Mouse (Mus musculus): ENCODE measurements around the gene Lrsam1.

The Lrsam1 gene

DNA sequence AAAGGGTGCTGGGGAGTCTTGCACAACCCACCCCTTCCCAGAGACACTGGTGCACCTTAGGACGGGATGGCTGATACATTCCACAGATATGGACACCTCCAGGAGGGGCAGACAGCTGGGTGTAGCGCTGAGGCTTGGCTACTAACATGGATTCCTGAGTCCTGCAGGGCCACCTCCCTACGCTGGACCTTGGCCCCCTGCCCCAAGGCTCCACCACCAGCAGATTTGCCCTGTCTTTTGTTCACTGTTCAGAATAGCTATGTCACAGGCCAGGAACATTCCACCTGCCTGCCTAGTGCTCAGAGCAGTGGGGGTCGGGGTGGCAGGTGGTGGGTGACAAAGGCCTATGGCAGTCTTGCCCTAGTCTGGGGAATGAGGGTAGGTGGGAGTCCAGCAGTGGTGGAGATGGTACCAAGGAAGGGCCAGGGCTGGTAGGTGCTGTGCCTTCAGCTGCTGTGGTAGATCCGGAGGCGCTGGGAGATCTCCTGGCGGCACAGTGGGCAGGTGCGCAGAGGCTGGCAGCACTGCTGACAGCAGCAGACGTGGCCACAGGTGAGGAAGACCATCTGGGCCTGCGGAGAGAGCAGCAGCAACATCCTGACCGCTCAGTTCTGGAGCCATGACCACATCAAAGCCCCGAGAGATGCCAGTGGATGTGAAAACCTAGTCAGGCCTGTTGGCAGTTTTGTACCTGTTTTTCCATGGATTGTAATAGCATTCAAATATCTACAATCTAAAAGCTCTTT lies 34.9 kb downstream of the Lrsam1 start:
- no peak for DNase-seq (ENCODE audit: low read depth, low spot score)

DNA sequence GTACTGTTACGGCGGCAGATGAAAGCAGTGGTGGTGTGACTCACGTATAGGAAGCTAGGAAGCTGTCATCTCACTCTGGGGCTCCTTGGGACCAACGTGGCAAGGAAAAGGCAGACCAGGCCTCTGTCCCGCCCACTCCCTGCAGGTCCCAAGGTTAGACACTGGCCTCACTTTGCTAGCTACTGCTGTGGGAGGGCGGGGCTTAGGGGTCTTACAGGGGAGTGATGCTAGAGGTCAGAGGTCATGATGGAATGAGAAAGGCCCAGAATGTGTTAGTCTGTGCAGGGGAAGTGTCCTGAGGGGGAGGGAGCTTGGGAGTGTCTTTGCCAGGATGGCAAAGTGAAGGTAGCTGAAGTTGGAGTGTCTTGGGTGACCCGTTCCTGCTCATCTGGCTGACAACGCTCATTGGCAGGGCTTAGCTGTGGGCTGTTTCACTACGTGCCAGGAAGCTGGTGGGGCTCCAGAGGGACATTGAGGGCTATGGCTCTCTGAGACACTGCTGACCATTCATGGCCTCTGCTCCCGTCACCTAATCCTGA lies 37.0 kb downstream of the Lrsam1 start:
- no peak for DNase-seq (ENCODE audit: low read depth, low spot score)

DNA sequence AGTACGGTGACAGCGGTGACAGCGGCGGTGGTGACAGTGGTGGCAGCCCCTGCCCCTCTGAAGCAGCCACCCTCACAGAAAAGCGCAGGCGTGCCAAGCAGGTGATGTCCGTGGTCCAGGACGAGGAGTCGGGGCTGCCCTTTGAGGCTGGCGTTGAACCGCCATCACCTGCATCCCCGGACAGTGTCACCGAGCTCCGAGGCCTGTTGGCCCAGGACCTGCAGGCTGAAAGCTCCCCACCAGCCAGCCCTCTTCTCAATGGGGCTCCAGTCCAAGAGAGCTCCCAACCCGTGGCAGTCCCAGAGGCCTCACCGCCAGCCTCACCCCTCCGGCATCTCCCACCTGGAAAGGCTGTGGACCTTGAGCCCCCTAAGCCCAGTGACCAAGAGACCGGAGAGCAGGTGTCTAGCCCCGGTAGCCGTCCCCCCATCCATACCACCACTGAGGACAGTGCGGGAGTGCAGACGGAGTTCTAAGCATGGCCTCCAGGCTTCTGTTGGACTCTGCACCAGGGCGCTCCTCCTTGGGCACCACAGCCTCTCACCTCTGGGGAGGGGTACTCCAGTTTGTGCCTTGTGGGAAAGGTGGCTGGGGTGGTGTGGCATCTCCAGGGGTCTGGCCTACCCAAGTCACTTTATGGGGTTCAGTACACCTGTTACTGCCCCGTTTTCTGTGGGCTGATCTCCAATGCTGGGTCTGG lies 37.7 kb downstream of the Lrsam1 start:
- no peak for DNase-seq (ENCODE audit: low read depth, low spot score)

- no peak for DNase-seq (ENCODE audit: low read depth, low spot score)
Measured at GRCm38 (mm10) chr2:32922564-32922963, 38.9 kb downstream of the Lrsam1 start.

GRCm38 (mm10) chr2:32921801-32922380 lies 39.5 kb downstream of the Lrsam1 start:
- no peak for DNase-seq (ENCODE audit: low read depth, low spot score)

DNA sequence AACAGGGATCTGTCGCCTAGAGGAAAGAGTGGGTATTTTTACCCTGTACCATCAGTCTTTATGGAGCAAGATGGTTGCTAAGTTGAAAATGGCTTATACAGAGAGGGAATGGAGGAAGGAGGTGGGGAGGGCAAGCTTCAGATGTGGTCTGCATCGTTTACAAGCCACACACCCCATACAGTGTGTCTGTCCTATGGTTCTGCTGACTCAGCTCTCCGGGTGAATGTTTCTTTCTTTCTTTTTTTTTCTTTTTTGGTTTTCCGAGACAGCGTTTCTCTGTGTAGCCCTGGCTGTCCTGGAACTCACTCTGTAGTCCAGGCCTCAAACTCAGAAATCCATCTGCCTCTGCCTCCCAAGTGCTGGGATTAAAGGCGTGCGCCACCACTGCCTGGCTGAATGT lies 40.2 kb downstream of the Lrsam1 start:
- DNase-seq (ENCODE audit: low read depth, low spot score), result no peak

DNA sequence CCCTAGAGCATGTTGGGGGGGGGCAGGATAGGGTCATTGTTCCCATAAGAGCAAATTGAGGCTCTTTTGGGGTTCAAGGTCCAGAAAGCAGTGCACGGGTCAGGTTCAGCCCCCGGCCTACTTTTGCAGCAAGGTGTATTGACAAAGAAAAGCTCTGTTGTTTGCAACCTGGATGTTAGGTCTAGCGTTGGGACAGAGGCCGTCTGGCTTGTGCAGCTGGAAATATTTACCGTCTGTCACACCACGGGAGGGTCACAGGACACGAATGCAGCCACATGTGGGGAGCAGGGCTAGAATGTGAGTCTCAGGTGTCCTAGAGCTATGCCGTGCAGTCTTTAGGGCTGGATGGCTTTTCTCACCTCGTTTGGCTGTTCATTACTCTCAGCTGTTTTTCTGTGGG lies 43.0 kb downstream of the Lrsam1 start:
- no peak for DNase-seq (ENCODE audit: low read depth, low spot score)

DNA sequence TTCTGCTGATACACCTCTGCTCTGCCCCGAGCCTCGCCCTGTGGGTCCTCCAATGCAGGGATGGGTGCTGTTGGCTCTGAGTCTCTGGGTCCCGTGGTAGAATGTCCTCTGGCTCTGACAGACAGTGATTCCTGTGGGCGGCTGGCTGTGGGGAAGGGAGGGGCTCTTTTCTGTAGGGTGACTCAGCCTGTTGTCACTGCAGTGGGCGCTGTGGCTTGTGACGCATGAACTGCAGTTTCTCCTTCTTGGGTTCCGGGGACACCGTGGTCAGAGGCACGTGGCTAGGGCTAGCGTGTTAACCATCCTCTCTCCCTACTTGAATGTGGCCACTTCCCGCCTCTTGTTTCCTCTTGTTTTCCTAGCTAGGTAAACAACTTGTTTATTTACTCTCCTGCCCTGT lies 43.9 kb downstream of the Lrsam1 start:
- peak; percentile 77 for DNase-seq (ENCODE audit: low read depth, low spot score)

GRCm38 (mm10) chr2:32914896-32915295 lies 46.5 kb downstream of the Lrsam1 start:
- DNase-seq (ENCODE audit: low read depth, low spot score), result no peak

- DNase-seq (ENCODE audit: low read depth, low spot score), result no peak
Measured at GRCm38 (mm10) chr2:32914362-32914761, 47.1 kb downstream of the Lrsam1 start.

DNA sequence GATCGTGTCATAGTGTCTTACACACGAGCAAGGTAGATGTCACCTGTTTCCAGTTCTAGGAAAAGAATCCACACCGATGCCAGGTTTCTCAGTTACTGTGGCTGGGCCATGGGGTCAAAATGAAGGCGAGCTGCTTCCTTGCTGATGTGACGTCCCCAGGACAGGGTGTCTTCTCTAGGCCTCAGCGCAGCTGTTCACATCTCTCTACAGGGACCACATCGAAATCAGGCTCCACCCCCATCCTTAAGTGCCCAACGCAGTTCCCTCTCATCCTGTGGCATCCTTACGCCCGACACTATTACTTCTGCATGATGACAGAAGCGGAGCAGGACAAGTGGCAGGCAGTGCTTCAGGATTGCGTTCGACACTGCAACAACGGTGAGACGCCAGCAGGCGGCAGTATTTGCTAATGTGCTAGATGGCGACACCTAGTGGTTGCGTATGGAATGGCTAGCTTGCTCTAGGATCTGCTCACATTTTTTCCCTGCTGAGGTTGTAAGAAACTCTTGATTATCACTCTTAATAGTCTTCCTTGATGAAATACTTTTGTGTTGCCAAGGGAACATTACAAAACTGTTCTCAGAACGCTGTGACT lies 49.1 kb downstream of the Lrsam1 start:
- peak; percentile 89 for DNase-seq (ENCODE audit: low read depth, low spot score)

- DNase-seq (ENCODE audit: low read depth, low spot score), result no peak
Measured at GRCm38 (mm10) chr2:32911639-32912182, 49.7 kb downstream of the Lrsam1 start.

GRCm38 (mm10) chr2:32908796-32909195 lies 52.6 kb downstream of the Lrsam1 start:
- DNase-seq (ENCODE audit: low read depth, low spot score), result no peak

- no peak for DNase-seq (ENCODE audit: low read depth, low spot score)
Measured at GRCm38 (mm10) chr2:32908272-32908671, 53.1 kb downstream of the Lrsam1 start.

DNA sequence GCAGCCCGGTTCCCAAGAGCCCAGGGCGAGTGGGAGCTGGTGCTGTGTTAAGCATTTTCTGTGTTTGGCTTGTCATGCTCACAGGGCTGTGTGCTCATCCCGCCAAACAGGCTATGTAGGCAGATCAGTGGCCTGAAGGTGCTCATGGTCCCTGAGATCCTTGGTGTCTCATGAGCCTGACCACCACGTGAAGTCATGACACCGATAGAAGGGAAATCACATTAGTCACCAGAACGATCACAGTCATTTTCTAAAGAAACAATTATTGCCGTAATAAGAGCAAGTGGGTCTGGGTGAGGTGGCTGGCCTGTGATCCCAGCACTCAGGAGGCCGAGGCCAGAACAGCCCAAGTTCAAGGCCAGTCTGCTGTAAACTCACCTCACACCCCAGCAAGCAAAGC lies 54.0 kb downstream of the Lrsam1 start:
- no peak for DNase-seq (ENCODE audit: low read depth, low spot score)

DNA sequence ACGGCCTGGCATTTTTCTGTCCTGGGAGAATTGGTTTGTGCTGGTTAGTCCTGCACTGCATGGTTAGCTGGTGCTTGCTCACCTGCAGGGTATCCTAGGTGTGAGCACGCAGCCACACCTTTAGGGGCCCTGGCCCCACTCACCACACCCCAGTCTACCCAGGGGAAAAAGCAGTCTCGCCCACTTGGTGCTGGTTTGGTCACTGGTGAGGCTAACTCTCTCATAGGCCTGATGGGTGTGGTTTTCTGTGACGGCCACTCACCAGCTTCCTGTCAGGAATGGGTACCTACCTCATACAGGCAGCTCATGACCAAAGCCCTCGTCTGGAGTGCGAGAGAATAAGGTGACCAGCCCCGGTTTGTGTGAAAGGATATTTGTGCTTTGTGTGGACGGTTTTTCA lies 56.1 kb downstream of the Lrsam1 start:
- DNase-seq (ENCODE audit: low read depth, low spot score), result no peak

DNA sequence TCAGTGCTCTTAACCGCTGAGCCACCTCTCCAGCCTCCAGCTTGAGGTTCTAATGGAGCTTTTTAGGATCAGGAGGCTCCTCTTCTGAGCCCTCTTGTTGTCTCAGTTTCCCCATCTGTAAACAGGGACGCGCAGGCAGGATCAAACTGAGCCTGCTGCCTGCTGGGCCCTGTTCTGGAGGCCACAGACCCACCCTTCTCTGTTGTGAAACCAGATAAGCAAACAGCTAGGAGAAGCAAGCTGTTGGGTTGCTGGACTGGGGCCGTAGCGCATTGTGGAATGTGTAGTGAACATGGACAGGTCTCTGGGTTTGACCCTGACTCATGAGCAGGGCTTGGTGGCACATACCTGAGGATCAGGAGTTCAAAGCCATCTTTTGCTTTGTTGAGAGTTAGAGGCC lies 56.8 kb downstream of the Lrsam1 start:
- no peak for DNase-seq (ENCODE audit: low read depth, low spot score)

DNA sequence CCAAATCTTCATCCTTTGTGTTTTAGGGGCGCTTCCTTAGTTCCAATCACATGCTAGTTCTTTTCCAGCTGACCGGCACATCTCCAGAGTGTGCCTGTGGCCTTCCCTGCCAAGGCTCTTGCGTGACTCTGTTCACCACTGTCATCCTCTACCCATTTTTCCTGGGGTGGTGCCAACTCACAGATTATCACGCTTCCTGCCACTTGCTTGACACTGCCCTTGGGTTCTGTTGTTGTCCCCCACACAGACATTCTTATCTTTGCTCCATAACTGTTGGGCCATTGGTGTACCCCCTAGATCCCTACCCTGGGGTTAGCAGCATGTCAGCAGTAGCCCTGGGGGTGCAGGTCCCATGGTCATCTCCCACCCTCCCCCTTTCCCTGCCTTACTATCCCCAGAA lies 57.9 kb downstream of the Lrsam1 start:
- DNase-seq (ENCODE audit: low read depth, low spot score), result no peak

DNA sequence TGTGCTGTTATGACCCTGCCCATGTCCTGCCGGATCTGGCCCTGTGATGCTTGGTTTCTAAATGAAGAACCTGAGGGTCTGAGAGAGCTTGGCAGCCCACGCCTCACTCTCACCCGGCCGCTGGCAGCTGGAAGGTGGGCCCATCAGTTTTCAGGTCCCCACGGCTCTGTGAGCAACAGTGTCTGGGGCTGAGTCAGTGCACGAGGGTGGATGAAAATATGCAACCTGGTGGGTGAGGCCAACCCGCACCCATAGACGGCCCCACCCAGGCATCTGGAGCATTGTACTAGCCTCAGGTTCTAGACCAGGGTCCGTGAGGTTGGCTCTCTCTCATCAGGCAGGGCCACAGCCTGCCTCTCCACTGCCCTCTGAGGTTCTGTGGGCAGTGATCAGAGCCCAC lies 59.3 kb downstream of the Lrsam1 start:
- no peak for DNase-seq (ENCODE audit: low read depth, low spot score)

GRCm38 (mm10) chr2:32898983-32899382 lies 62.4 kb downstream of the Lrsam1 start:
- DNase-seq (ENCODE audit: low read depth, low spot score), result no peak

- no peak for DNase-seq (ENCODE audit: low read depth, low spot score)
Measured at GRCm38 (mm10) chr2:32896507-32897147, 64.8 kb downstream of the Lrsam1 start.
